Mouse (Mus musculus) G1E (cell line): ENCODE data around the gene Casp8ap2. TPM values are rescaled to one million over a fixed set of nuclear protein-coding genes. Genes with fewer than 3 reads are reported as not detected.

Source experiments
- ATAC-seq: 2 replicates; pipeline ENCODE4 v1.8.0; 2016; ENCODE audit warnings: mild to moderate bottlenecking; ENCODE audit not compliant: insufficient number of reproducible peaks, poor library complexity, low FRiP score, severe bottlenecking; ENCODE audit errors: extremely low read depth
- DNase-seq: peaks from one replicate; pipeline ENCODE4 v3.0.0; 2012; ENCODE audit warnings: low spot score
- H3K27me3 ChIP-seq: 2 replicates; pipeline ENCODE4 v1.6.1; 2012; ENCODE audit warnings: mild to moderate bottlenecking, low read length, inconsistent platforms; ENCODE audit not compliant: insufficient read depth
- H3K36me3 ChIP-seq: replicated peaks from 2 replicates; pipeline ENCODE3; 2012; ENCODE audit warnings: mild to moderate bottlenecking, inconsistent platforms
- H3K4me1 ChIP-seq: 2 replicates; pipeline ENCODE4 v1.6.1; 2012; ENCODE audit warnings: low read depth, low read length, inconsistent platforms, mixed read lengths; ENCODE audit not compliant: insufficient read depth
- H3K4me3 ChIP-seq: 2 replicates; pipeline ENCODE4 v1.5.1; 2012; ENCODE audit warnings: low read depth, mild to moderate bottlenecking, inconsistent platforms, low read length, moderate library complexity, mixed read lengths
- H3K9me3 ChIP-seq: replicated peaks from 2 replicates; pipeline ENCODE4 v1.6.1; 2012; ENCODE audit warnings: inconsistent platforms
- CTCF ChIP-seq: IDR thresholded peaks from 2 replicates; pipeline ENCODE4 v1.5.1; 2012; ENCODE audit warnings: low read depth, low read length, inconsistent platforms, mixed read lengths
- GATA1 ChIP-seq: IDR thresholded peaks from 2 replicates; pipeline ENCODE4 v1.6.1; 2012; ENCODE audit warnings: borderline replicate concordance, low read length, inconsistent platforms, mixed read lengths
- GATA2 ChIP-seq: IDR thresholded peaks from 2 replicates; pipeline ENCODE4 v1.6.1; 2012; ENCODE audit warnings: low read depth, low read length, inconsistent platforms, borderline replicate concordance
- POLR2AphosphoS5 ChIP-seq: IDR thresholded peaks from 2 replicates; pipeline ENCODE4 v1.6.1; 2012; ENCODE audit warnings: low read depth, low read length, inconsistent platforms; ENCODE audit not compliant: insufficient replicate concordance
- TAL1 ChIP-seq: conservative IDR thresholded peaks from 2 replicates; pipeline ENCODE4 v1.6.1; 2012; ENCODE audit warnings: low read depth, low read length, inconsistent platforms, mixed read lengths
- polyA plus RNA-seq: library from polyadenylated mRNA; stranded (reverse); fragments of >175 nt; gene quantifications from 2 replicates; pipeline ENCODE4 v1.2.3, GENCODE M21; 2012
- total RNA-seq, 2 experiments: library from RNA; stranded (forward) in 1 of 2; stranded (reverse) in 1 of 2; fragments of 200-1000 nt in 1 of 2; fragments of >200 nt in 1 of 2; fragmentation: Nextera tagmentation in 1 of 2; gene quantifications; 2 replicates each; pipeline ENCODE4 v1.2.3; 2014 to 2017

The Casp8ap2 gene
- total and polyA plus RNA-seq, 3 experiments: 11.8 to 88.9 (median 80.7) TPM

DNA sequence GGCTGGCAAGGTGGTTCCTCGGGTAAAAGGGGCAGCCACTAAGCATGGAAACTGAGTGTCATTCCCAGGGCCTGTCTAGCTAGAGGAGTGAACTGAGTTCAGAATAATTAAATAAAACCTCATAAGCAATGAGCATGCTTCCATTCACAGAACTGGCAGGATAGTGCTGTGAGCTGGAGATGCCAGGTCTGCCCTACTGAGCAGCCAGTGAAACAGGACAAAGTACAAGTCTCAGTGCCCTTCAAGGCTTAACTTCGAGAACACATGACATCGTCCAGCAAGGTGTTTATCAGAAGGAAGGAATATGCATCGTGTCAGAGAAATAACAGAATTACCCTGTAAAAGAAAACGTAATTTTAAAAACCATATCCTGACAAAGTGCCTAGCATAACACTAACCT is 41.7 kb upstream of the Casp8ap2 start:
- H3K36me3 ChIP-seq: no peaks in the 10 kb centered on the region
- ATAC-seq (no peak), DNase-seq (no peak)
- H3K4me3 ChIP-seq: no peak overlapping the region
- TF ChIP-seq CTCF: no peak
- peaks cover 10% of the 10 kb centered on the region for H3K27me3 ChIP-seq
- H3K4me1 ChIP-seq: no peaks in the 10 kb centered on the region
- H3K9me3 ChIP-seq: no peaks in the 10 kb centered on the region

DNA sequence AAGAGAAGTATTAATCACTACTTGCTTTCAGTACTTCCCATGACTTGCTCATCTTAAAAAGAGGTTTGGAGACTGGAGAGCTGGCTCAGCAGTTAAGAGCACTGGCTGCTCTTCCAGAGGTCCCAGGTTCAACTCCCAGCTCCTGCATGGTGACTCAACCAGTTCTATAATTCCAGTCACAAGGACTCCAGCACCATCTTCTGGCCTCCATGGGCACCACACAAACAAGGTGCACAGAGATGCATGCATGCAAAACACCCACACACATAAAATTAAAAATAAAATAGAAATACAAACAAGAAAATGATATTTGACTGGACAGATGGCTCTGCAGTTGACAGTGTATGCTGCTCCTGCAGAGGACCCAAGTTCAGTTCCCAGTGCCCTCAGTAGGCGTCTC is 40.6 kb upstream of the Casp8ap2 start:
- Histone ChIP-seq H3K36me3 (no peaks in the 10 kb centered on the region), H3K4me3 (no peak overlapping the region), H3K9me3 (no peaks in the 10 kb centered on the region), H3K27me3 (peaks cover 5% of the 10 kb centered on the region), H3K4me1 (no peaks in the 10 kb centered on the region)
- ATAC-seq (no peak), DNase-seq (no peak)
- TF ChIP-seq POLR2AphosphoS5 (no peak), GATA1 (no peak), TAL1 (no peak), CTCF (no peak), GATA2 (no peak)

DNA sequence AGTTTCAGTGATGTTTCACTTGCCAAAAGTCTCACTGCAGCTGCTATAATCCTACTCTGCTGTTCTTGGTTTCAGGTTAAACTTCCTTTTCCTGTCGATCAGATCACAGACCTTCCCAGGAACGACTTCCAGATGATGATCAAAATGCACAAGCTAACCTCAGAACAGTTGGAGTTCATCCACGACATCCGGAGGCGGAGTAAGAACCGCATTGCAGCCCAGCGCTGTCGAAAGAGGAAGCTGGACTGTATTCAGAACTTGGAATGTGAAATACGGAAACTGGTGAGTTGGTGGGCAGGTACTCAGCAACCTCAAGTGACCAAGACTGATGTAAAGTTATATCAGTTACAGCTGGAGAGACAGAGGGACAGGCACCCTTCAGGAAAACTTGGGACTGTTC is 40.1 kb upstream of the Casp8ap2 start:
- Histone ChIP-seq H3K4me1 (no peaks in the 10 kb centered on the region), H3K4me3 (no peak overlapping the region), H3K36me3 (no peaks in the 10 kb centered on the region), H3K9me3 (no peaks in the 10 kb centered on the region), H3K27me3 (peaks cover 8% of the 10 kb centered on the region)
- no peak for DNase-seq
- ATAC-seq: no peak
- TF ChIP-seq TAL1 (no peak), POLR2AphosphoS5 (no peak), GATA2 (no peak), CTCF (no peak), GATA1 (no peak)

DNA sequence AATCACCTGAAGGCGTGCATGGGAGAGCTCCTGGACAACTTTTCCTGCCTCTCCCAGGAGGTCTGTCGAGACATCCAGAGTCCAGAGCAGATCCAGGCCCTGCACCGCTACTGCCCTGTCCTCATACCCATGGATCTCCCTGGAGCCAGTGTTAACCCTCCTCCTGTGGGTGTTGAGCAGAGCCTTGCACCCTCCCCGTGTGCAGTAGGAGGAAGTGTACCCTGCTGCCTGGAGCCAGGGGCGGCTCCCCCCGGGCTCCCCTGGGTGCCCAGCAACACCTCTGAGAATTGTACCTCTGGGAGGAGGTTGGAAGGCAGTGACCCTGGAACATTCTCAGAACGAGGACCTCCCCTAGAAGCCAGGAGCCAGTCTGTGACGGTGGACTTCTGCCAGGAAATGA is 35.4 kb upstream of the Casp8ap2 start:
- no peak for ATAC-seq
- Histone ChIP-seq H3K4me1 (no peaks in the 10 kb centered on the region), H3K27me3 (peaks cover 8% of the 10 kb centered on the region), H3K36me3 (no peaks in the 10 kb centered on the region), H3K9me3 (no peaks in the 10 kb centered on the region), H3K4me3 (no peak overlapping the region)
- no peak for TF ChIP-seq GATA1
- TF ChIP-seq TAL1: no peak
- TF ChIP-seq POLR2AphosphoS5: no peak
- no peak for TF ChIP-seq CTCF
- TF ChIP-seq GATA2: no peak
- no peak for DNase-seq

DNA sequence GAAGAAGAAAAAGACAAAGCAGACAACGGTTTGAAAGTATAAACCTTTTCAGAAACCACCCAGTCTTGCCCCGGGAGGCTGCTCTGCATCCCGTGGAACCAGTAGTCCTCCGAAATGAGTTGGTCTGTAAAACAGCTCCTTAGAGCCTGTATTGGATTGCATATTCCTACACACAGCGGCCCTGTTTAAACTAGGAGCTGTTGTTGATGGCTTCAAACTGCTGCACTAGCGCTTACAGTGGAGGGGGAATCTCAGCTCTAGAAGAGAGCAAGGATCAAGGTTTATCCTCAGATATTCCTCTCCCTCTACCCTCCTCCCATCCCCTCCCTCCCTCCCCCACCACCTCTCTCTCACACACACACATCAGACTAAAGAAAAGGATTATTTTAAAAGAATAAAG is 31.1 kb upstream of the Casp8ap2 start:
- Histone ChIP-seq H3K36me3 (no peaks in the 10 kb centered on the region), H3K27me3 (peaks cover 10% of the 10 kb centered on the region), H3K9me3 (no peaks in the 10 kb centered on the region), H3K4me3 (no peak overlapping the region), H3K4me1 (peaks cover 23% of the 10 kb centered on the region)
- no peak for ATAC-seq
- no peak for DNase-seq
- no peak for TF ChIP-seq POLR2AphosphoS5
- no peak for TF ChIP-seq GATA1
- no peak for TF ChIP-seq CTCF
- no peak for TF ChIP-seq GATA2
- TF ChIP-seq TAL1: no peak

DNA sequence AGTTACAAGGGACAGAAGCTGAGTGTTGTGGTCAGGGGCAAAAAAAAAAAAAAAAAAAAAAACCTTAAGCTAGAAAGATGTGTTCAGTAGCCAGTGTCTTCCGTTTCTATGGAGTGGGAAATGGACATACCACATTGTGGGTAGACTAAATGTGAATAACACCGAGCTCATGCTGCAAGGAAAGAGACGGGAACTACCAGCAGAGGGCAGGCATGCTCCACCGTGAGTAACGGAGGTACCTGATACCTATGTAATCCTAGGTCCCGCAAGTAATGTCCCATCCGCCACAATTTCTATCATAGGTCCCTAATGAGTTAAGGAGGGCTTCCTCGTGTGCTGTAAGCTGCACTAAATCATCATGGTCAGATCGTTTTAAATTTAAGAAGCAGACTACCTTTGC is 28.7 kb upstream of the Casp8ap2 start:
- peak; percentile 40 for ATAC-seq
- Histone ChIP-seq H3K27me3 (peaks cover 7% of the 10 kb centered on the region), H3K9me3 (no peaks in the 10 kb centered on the region), H3K4me3 (no peak overlapping the region), H3K4me1 (peaks cover 23% of the 10 kb centered on the region), H3K36me3 (no peaks in the 10 kb centered on the region)
- TF ChIP-seq TAL1 (no peak), CTCF (peak; percentile 86)
- DNase-seq: peak; percentile 39

DNA sequence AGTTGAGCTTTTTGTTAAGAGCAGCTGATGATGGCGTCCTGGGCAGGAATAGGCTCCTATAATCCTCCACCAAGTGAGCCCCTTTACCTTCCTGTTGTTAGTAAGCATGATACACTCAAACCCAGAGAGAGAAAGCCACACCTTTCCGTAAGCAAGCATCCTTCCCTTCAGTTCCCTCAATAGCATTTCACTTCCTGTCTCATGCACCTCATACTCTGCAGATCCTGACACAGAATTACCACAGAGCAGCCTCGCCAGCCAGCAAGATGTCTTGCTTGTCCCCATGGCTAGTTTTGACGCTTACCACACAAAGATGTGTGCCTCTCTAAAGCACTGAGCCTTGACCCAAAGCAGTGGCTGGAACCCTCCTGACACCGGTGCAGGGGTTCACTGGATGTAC is 27.7 kb upstream of the Casp8ap2 start:
- Histone ChIP-seq H3K4me3 (no peak overlapping the region), H3K9me3 (no peaks in the 10 kb centered on the region), H3K36me3 (no peaks in the 10 kb centered on the region), H3K27me3 (peaks cover 7% of the 10 kb centered on the region), H3K4me1 (peaks cover 23% of the 10 kb centered on the region)
- ATAC-seq (no peak), DNase-seq (no peak)
- TF ChIP-seq GATA2 (no peak), POLR2AphosphoS5 (no peak), CTCF (no peak), GATA1 (no peak), TAL1 (no peak)
